In genomic region chr2:174109991-174110782, GRCm38 (mm10) we compare ENCODE assay signal across 8 mouse cellular contexts. TPM values are rescaled to one million over a fixed set of nuclear protein-coding genes. Genes with fewer than 3 reads are reported as not detected.
DNase-seq lines count a peak whose midpoint lies in the region; ATAC-seq and TF ChIP-seq lines count a peak whose summit lies in the region.

Gene Npepl1 (plus strand): TSS chr2:174110349.

- TF ChIP-seq RAD21 in MEL (IDR thresholded peaks at IDR 0.05; ENCODE audit: low read depth, low read length), result no peak

- TF ChIP-seq POLR2A in MEL (IDR thresholded peaks at IDR 0.05; ENCODE audit: control insufficient read depth in 1 of 2, insufficient read depth in 1 of 2, low read depth in 1 of 2, low read length in 2 of 2, poor library complexity in 1 of 2), result peak in 1 of 2 experiments; percentile 30; a peak in 1 of 4 replicates

- peak; percentile 43 for DNase-seq in MEL (ENCODE audit: low read depth, low spot score)
- peak; percentile 70 for DNase-seq in cerebellum, adult 9-10 months
- DNase-seq in frontal cortex, adult 2 months (ENCODE audit: extremely low spot score in 1 of 2, low spot score in 1 of 2), result peak in 1 of 2 experiments; percentile 50
- DNase-seq in layer of hippocampus, adult 9-11 months, result peak; percentile 70
- peak; percentile 43 for DNase-seq in ovary, adult 18-20 months (ENCODE audit: low spot score)
- peak; percentile 78 for DNase-seq in thymus, postnatal 25 days

- TF ChIP-seq CTCF in MEL (IDR thresholded peaks at IDR 0.05 in 2 of 3, conservative IDR thresholded peaks at IDR 0.05 in 1 of 3; ENCODE audit: control insufficient read depth in 1 of 3, insufficient read depth in 1 of 3, low read depth in 2 of 3, low read length in 3 of 3, poor library complexity in 1 of 3, severe bottlenecking in 1 of 3), result peak in 2 of 3 experiments; percentile 13 to 35; a peak in 2 of 6 replicates

- no peak for TF ChIP-seq EP300 in MEL (IDR thresholded peaks at IDR 0.05; ENCODE audit: low read depth in 1 of 2, low read length in 2 of 2)

- H3K9me3 ChIP-seq in MEL (replicated peaks; ENCODE audit: insufficient read depth, low read length), result no peaks in the 10 kb centered on the region
- no peaks in the 10 kb centered on the region for H3K9me3 ChIP-seq in lung, embryonic 16.5 days (ENCODE audit: control insufficient read depth, low read length)

- H3K79me2 ChIP-seq in MEL (ENCODE audit: control insufficient read depth, insufficient read depth, low read length, poor library complexity), result peaks cover 9% of the 10 kb centered on the region; the same call in 1 of the 2 replicates

- H3K27ac ChIP-seq in MEL (ENCODE audit: control insufficient read depth, low read depth, low read length), result peak within 1 kb of the TSS; percentile 56
- peak within 1 kb of the TSS; percentile 71 for H3K27ac ChIP-seq in lung, embryonic 16.5 days (ENCODE audit: low read length)

- WGBS in lung, embryonic 16.5 days, result 2% methylated on average over 39 of the region's 90 CpGs

- H3K4me3 ChIP-seq in MEL (ENCODE audit: control insufficient read depth in 1 of 2, insufficient read depth in 1 of 2, low read depth in 2 of 2, low read length in 2 of 2), result peak within 1 kb of the TSS; percentile 55 to 81
- peak within 1 kb of the TSS; percentile 70 for H3K4me3 ChIP-seq in lung, embryonic 16.5 days (ENCODE audit: low read length)

- ATAC-seq in hematopoietic stem cell, adult 5-6 weeks (replicated peaks in 1 of 2; ENCODE audit: insufficient read depth in 1 of 2, low FRiP score in 2 of 2, low TSS enrichment in 1 of 2, low read depth in 1 of 2, poor library complexity in 2 of 2, severe bottlenecking in 2 of 2), result peak; percentile 52 to 53
- peak; percentile 97 for ATAC-seq in lung, embryonic 16.5 days (ENCODE audit: low read depth)

- no peaks in the 10 kb centered on the region for H3K36me3 ChIP-seq in MEL (ENCODE audit: control insufficient read depth in 1 of 2, insufficient read depth in 2 of 2, low read length in 2 of 2)
- no peaks in the 10 kb centered on the region for H3K36me3 ChIP-seq in lung, embryonic 16.5 days (ENCODE audit: control insufficient read depth, insufficient read depth, low read length)

- peaks cover 0 to 5% of the 10 kb centered on the region in 2 experiments; a peak in 1 of 4 replicates for H3K4me1 ChIP-seq in MEL (ENCODE audit: control insufficient read depth in 1 of 2, insufficient read depth in 2 of 2, low read length in 2 of 2)
- H3K4me1 ChIP-seq in lung, embryonic 16.5 days (replicated peaks; ENCODE audit: control insufficient read depth, insufficient read depth, low read length), result peaks cover 12% of the 10 kb centered on the region

- peak within 1 kb of the TSS; percentile 85 for H3K9ac ChIP-seq in MEL (ENCODE audit: control insufficient read depth, low read depth, low read length, poor library complexity, severe bottlenecking)
- H3K9ac ChIP-seq in lung, embryonic 16.5 days (ENCODE audit: low read length), result peak within 1 kb of the TSS; percentile 95

- H3K4me2 ChIP-seq in lung, embryonic 16.5 days (ENCODE audit: low read depth, low read length), result peak within 1 kb of the TSS; percentile 94

- no peaks in the 10 kb centered on the region for H3K27me3 ChIP-seq in MEL (ENCODE audit: control insufficient read depth in 1 of 2, insufficient read depth in 2 of 2, low read length in 2 of 2)
- H3K27me3 ChIP-seq in lung, embryonic 16.5 days (ENCODE audit: control insufficient read depth, insufficient read depth, low read depth, low read length), result no peaks in the 10 kb centered on the region

TF ChIP-seq in MEL, 35 proteins besides CTCF, POLR2A, EP300 and RAD21:
- TF ChIP-seq MAFK (IDR thresholded peaks at IDR 0.05; ENCODE audit: borderline replicate concordance, low read depth, low read length), result no peak
- peak; percentile 22; the same call in 1 of the 2 replicates for TF ChIP-seq NELFE (IDR thresholded peaks at IDR 0.05; ENCODE audit: low read depth, low read length)
- 0 out of 2 replicates have a peak, but pooled peaks have one; percentile 37 for TF ChIP-seq HCFC1 (IDR thresholded peaks at IDR 0.05; ENCODE audit: low read depth, low read length)
TF ChIP-seq in MEL: peak in this region for 2.

RNA-seq across cellular contexts. Expression of gene Npepl1, which starts in this region (rescaled TPM):
- total RNA-seq in MEL (2012; rRNA removed), result 13.3 and 17.3 TPM in 2 replicates
- polyA plus RNA-seq in MEL (2012; ENCODE audit: insufficient read depth in 1 of 2, insufficient read length in 2 of 2, low read depth in 1 of 2, low replicate concordance in 2 of 2, missing spikeins in 1 of 2), result 10 to 100 TPM in 1 of 2 experiments, not detected in 1; 46.9 TPM
- polyA plus RNA-seq in frontal cortex, adult 2 months (2012; rRNA removed), result 24.1 and 24.7 TPM in 2 replicates
- 37.7 and 42.7 TPM in 2 replicates for total RNA-seq in hematopoietic stem cell, adult 5-6 weeks (2017)
- 61.7 and 68.1 TPM in 2 replicates for polyA plus RNA-seq in lung, embryonic 16.5 days (2015; fragmentation: Nextera tagmentation; extraction: Ambion mirVana)
